Mouse (Mus musculus): ENCODE data around the gene Zfp184. TPM values are rescaled to one million over a fixed set of nuclear protein-coding genes. Genes with fewer than 3 reads are reported as not detected.

Zfp184 gene
- polyA plus RNA-seq, 1 experiment: 0.76 TPM

- peaks cover 20% of the 10 kb centered on the region for H3K4me1 ChIP-seq (ENCODE audit: control insufficient read depth, insufficient read depth, low read length)
- no peak overlapping the region for H3K27ac ChIP-seq (ENCODE audit: insufficient read depth, low read depth, low read length)
- H3K4me3 ChIP-seq (ENCODE audit: insufficient read depth, low read length): no peak overlapping the region
- TF ChIP-seq POLR2A (IDR thresholded peaks at IDR 0.05; ENCODE audit: borderline replicate concordance, low read depth, low read length) (no peak), CTCF (IDR thresholded peaks at IDR 0.05; ENCODE audit: low read depth, low read length) (no peak)
Measured at GRCm38 (mm10) chr13:22007872-22008271, 63.0 kb downstream of the Zfp184 start.

GRCm38 (mm10) chr13:22008707-22009106, 63.8 kb downstream of the Zfp184 start:
- Histone ChIP-seq H3K4me1 (ENCODE audit: control insufficient read depth, insufficient read depth, low read length) (peaks cover 12% of the 10 kb centered on the region), H3K27ac (ENCODE audit: insufficient read depth, low read depth, low read length) (no peak overlapping the region), H3K4me3 (ENCODE audit: insufficient read depth, low read length) (no peak overlapping the region)
- TF ChIP-seq CTCF (IDR thresholded peaks at IDR 0.05; ENCODE audit: low read depth, low read length): no peak

- Histone ChIP-seq H3K4me3 (ENCODE audit: insufficient read depth, low read length) (no peak within 1 kb of the TSS), H3K27ac (ENCODE audit: insufficient read depth, low read depth, low read length) (no peak within 1 kb of the TSS), H3K4me1 (ENCODE audit: control insufficient read depth, insufficient read depth, low read length) (peaks cover 8% of the 10 kb centered on the region)
- no peak for TF ChIP-seq POLR2A (IDR thresholded peaks at IDR 0.05; ENCODE audit: borderline replicate concordance, low read depth, low read length)
Measured at GRCm38 (mm10) chr13:22009642-22010041, 64.7 kb downstream of the Zfp184 start, which contains the start of gene Prss16. Gene Prss16 (minus strand): TSS chr13:22009742.

Other genes with a start within 250 kb of the Zfp184 start
- not detected in 2 replicates for gene Olfr1359, start 247.0 kb upstream of the Zfp184 start, polyA plus RNA-seq (2012; ENCODE audit: insufficient read depth, insufficient read length, missing spikeins)
- gene Hist1h2bl, start 229.0 kb upstream of the Zfp184 start, polyA plus RNA-seq (2012; ENCODE audit: insufficient read depth, insufficient read length, missing spikeins): not detected in 2 replicates
- gene Hist1h2ai, start 228.7 kb upstream of the Zfp184 start, polyA plus RNA-seq (2012; ENCODE audit: insufficient read depth, insufficient read length, missing spikeins): 4.0 TPM in 1 of 2 replicates, not detected in the other
- gene Hist1h3h, start 227.4 kb upstream of the Zfp184 start, polyA plus RNA-seq (2012; ENCODE audit: insufficient read depth, insufficient read length, missing spikeins): 6.9 TPM in 1 of 2 replicates, not detected in the other
- 2.1 TPM in 1 of 2 replicates, not detected in the other for gene Hist1h2bm, start 223.1 kb upstream of the Zfp184 start, polyA plus RNA-seq (2012; ENCODE audit: insufficient read depth, insufficient read length, missing spikeins)
- 1.8 and 2.7 TPM in 2 replicates for gene Hist1h4j, start 210.0 kb upstream of the Zfp184 start, polyA plus RNA-seq (2012; ENCODE audit: insufficient read depth, insufficient read length, missing spikeins)
- 3.6 and 8.9 TPM in 2 replicates for gene Hist1h4k, start 194.6 kb upstream of the Zfp184 start, polyA plus RNA-seq (2012; ENCODE audit: insufficient read depth, insufficient read length, missing spikeins)
- 4.9 and 9.5 TPM in 2 replicates for gene Hist1h2ak, start 191.3 kb upstream of the Zfp184 start, polyA plus RNA-seq (2012; ENCODE audit: insufficient read depth, insufficient read length, missing spikeins)
- 7.1 and 7.3 TPM in 2 replicates for gene Hist1h2bn, start 191.0 kb upstream of the Zfp184 start, polyA plus RNA-seq (2012; ENCODE audit: insufficient read depth, insufficient read length, missing spikeins)
- gene Hist1h1b, start 164.5 kb upstream of the Zfp184 start, polyA plus RNA-seq (2012; ENCODE audit: insufficient read depth, insufficient read length, missing spikeins): 0.82 and 2.1 TPM in 2 replicates
- gene Hist1h3i, start 161.7 kb upstream of the Zfp184 start, polyA plus RNA-seq (2012; ENCODE audit: insufficient read depth, insufficient read length, missing spikeins): 3.9 and 4.4 TPM in 2 replicates
- gene Hist1h2an, start 157.9 kb upstream of the Zfp184 start, polyA plus RNA-seq (2012; ENCODE audit: insufficient read depth, insufficient read length, missing spikeins): not detected in 2 replicates
- not detected in 2 replicates for gene Hist1h2bp, start 157.6 kb upstream of the Zfp184 start, polyA plus RNA-seq (2012; ENCODE audit: insufficient read depth, insufficient read length, missing spikeins)
- gene Hist1h2bq, start 134.9 kb upstream of the Zfp184 start, polyA plus RNA-seq (2012; ENCODE audit: insufficient read depth, insufficient read length, missing spikeins): 3.2 and 6.5 TPM in 2 replicates
- not detected in 2 replicates for gene Hist1h2ao, start 134.6 kb upstream of the Zfp184 start, polyA plus RNA-seq (2012; ENCODE audit: insufficient read depth, insufficient read length, missing spikeins)
- gene Hist1h4m, start 133.3 kb upstream of the Zfp184 start, polyA plus RNA-seq (2012; ENCODE audit: insufficient read depth, insufficient read length, missing spikeins): 5.2 and 6.8 TPM in 2 replicates
- gene Hist1h4n, start 112.9 kb upstream of the Zfp184 start, polyA plus RNA-seq (2012; ENCODE audit: insufficient read depth, insufficient read length, missing spikeins): not detected in 2 replicates
- gene Hist1h2ap, start 111.6 kb upstream of the Zfp184 start, polyA plus RNA-seq (2012; ENCODE audit: insufficient read depth, insufficient read length, missing spikeins): 14.7 and 15.1 TPM in 2 replicates
- gene Hist1h2br, start 111.4 kb upstream of the Zfp184 start, polyA plus RNA-seq (2012; ENCODE audit: insufficient read depth, insufficient read length, missing spikeins): 4.5 and 8.6 TPM in 2 replicates
- not detected in 2 replicates for gene Pom121l2, start 36.1 kb downstream of the Zfp184 start, polyA plus RNA-seq (2012; ENCODE audit: insufficient read depth, insufficient read length, missing spikeins)
- 3.0 and 3.4 TPM in 2 replicates for gene Prss16, start 64.6 kb downstream of the Zfp184 start, polyA plus RNA-seq (2012; ENCODE audit: insufficient read depth, insufficient read length, missing spikeins)
- not detected in 2 replicates for gene Hist1h2ah, start 90.5 kb downstream of the Zfp184 start, polyA plus RNA-seq (2012; ENCODE audit: insufficient read depth, insufficient read length, missing spikeins)
- gene Hist1h2bk, start 90.8 kb downstream of the Zfp184 start, polyA plus RNA-seq (2012; ENCODE audit: insufficient read depth, insufficient read length, missing spikeins): 2.9 and 5.5 TPM in 2 replicates
- 7.5 and 8.2 TPM in 2 replicates for gene Hist1h4i, start 96.3 kb downstream of the Zfp184 start, polyA plus RNA-seq (2012; ENCODE audit: insufficient read depth, insufficient read length, missing spikeins)
- gene Hist1h2ag, start 97.8 kb downstream of the Zfp184 start, polyA plus RNA-seq (2012; ENCODE audit: insufficient read depth, insufficient read length, missing spikeins): 5.0 and 7.4 TPM in 2 replicates
- 1.4 and 4.4 TPM in 2 replicates for gene Hist1h2bj, start 98.1 kb downstream of the Zfp184 start, polyA plus RNA-seq (2012; ENCODE audit: insufficient read depth, insufficient read length, missing spikeins)
- not detected in 2 replicates for gene Vmn1r188, start 139.3 kb downstream of the Zfp184 start, polyA plus RNA-seq (2012; ENCODE audit: insufficient read depth, insufficient read length, missing spikeins)
- not detected in 2 replicates for gene Vmn1r189, start 160.7 kb downstream of the Zfp184 start, polyA plus RNA-seq (2012; ENCODE audit: insufficient read depth, insufficient read length, missing spikeins)
- not detected in 2 replicates for gene Vmn1r191, start 238.9 kb downstream of the Zfp184 start, polyA plus RNA-seq (2012; ENCODE audit: insufficient read depth, insufficient read length, missing spikeins)
- not detected in 2 replicates for gene Vmn1r192, start 246.0 kb downstream of the Zfp184 start, polyA plus RNA-seq (2012; ENCODE audit: insufficient read depth, insufficient read length, missing spikeins)

Measured in bone marrow macrophage, adult 2 months (primary cell).